Mouse (Mus musculus): ENCODE results near the gene Gm17409. TPM values are rescaled to one million over a fixed set of nuclear protein-coding genes. Genes with fewer than 3 reads are reported as not detected.

The Gm17409 gene
- polyA plus RNA-seq, 1 experiment from 2014 or later = not detected

- WGBS = 77% methylated on average over 3 of the region's 3 CpGs
- no peak overlapping the region for H3K4me2 ChIP-seq (ENCODE audit: low read length)
- peaks cover 24% of the 10 kb centered on the region for H3K4me1 ChIP-seq (replicated peaks; ENCODE audit: control insufficient read depth, insufficient read depth, low read length)
- H3K27ac ChIP-seq (ENCODE audit: low read depth) = no peak overlapping the region
- H3K9me3 ChIP-seq (ENCODE audit: control insufficient read depth, low read length) = no peaks in the 10 kb centered on the region
- H3K36me3 ChIP-seq (ENCODE audit: control insufficient read depth, insufficient read depth, low read length) = no peaks in the 10 kb centered on the region
- H3K4me3 ChIP-seq (ENCODE audit: low read depth, low read length) = no peak overlapping the region
- DNase-seq (ENCODE audit: low spot score) (no peak), ATAC-seq (replicated peaks; ENCODE audit: low FRiP score, low TSS enrichment, low read depth) (no peak)
- no peak overlapping the region for H3K9ac ChIP-seq (ENCODE audit: low read length)
- H3K27me3 ChIP-seq (replicated peaks; ENCODE audit: control insufficient read depth, insufficient read depth, low read length) = no peaks in the 10 kb centered on the region
These were observed 17.3 kb downstream of the Gm17409 start for GRCm38 (mm10) chr2:58487279-58487560.

- peaks cover 24% of the 10 kb centered on the region for H3K4me1 ChIP-seq (replicated peaks; ENCODE audit: control insufficient read depth, insufficient read depth, low read length)
- no peak overlapping the region for H3K9ac ChIP-seq (ENCODE audit: low read length)
- ATAC-seq (replicated peaks; ENCODE audit: low FRiP score, low TSS enrichment, low read depth) = no peak
- no peaks in the 10 kb centered on the region for H3K9me3 ChIP-seq (ENCODE audit: control insufficient read depth, low read length)
- WGBS = 86% methylated on average over 8 of the region's 8 CpGs
- no peak overlapping the region for H3K4me2 ChIP-seq (ENCODE audit: low read length)
- no peak for DNase-seq (ENCODE audit: low spot score)
- H3K27me3 ChIP-seq (replicated peaks; ENCODE audit: control insufficient read depth, insufficient read depth, low read length) = no peaks in the 10 kb centered on the region
- H3K4me3 ChIP-seq (ENCODE audit: low read depth, low read length) = no peak overlapping the region
- no peaks in the 10 kb centered on the region for H3K36me3 ChIP-seq (ENCODE audit: control insufficient read depth, insufficient read depth, low read length)
- no peak overlapping the region for H3K27ac ChIP-seq (ENCODE audit: low read depth)
These were observed 18.5 kb downstream of the Gm17409 start for GRCm38 (mm10) chr2:58488404-58488803.

- DNase-seq (ENCODE audit: low spot score) = no peak
- 90% methylated on average over 9 of the region's 9 CpGs for WGBS
- Histone ChIP-seq H3K4me1 (replicated peaks; ENCODE audit: control insufficient read depth, insufficient read depth, low read length) (peaks cover 23% of the 10 kb centered on the region), H3K9me3 (ENCODE audit: control insufficient read depth, low read length) (no peaks in the 10 kb centered on the region), H3K4me3 (ENCODE audit: low read depth, low read length) (no peak overlapping the region), H3K9ac (ENCODE audit: low read length) (no peak overlapping the region), H3K4me2 (ENCODE audit: low read length) (no peak overlapping the region), H3K27me3 (replicated peaks; ENCODE audit: control insufficient read depth, insufficient read depth, low read length) (no peaks in the 10 kb centered on the region), H3K36me3 (ENCODE audit: control insufficient read depth, insufficient read depth, low read length) (no peaks in the 10 kb centered on the region), H3K27ac (ENCODE audit: low read depth) (no peak overlapping the region)
- no peak for ATAC-seq (replicated peaks; ENCODE audit: low FRiP score, low TSS enrichment, low read depth)
These were observed 19.4 kb downstream of the Gm17409 start for GRCm38 (mm10) chr2:58489275-58489674.

DNA sequence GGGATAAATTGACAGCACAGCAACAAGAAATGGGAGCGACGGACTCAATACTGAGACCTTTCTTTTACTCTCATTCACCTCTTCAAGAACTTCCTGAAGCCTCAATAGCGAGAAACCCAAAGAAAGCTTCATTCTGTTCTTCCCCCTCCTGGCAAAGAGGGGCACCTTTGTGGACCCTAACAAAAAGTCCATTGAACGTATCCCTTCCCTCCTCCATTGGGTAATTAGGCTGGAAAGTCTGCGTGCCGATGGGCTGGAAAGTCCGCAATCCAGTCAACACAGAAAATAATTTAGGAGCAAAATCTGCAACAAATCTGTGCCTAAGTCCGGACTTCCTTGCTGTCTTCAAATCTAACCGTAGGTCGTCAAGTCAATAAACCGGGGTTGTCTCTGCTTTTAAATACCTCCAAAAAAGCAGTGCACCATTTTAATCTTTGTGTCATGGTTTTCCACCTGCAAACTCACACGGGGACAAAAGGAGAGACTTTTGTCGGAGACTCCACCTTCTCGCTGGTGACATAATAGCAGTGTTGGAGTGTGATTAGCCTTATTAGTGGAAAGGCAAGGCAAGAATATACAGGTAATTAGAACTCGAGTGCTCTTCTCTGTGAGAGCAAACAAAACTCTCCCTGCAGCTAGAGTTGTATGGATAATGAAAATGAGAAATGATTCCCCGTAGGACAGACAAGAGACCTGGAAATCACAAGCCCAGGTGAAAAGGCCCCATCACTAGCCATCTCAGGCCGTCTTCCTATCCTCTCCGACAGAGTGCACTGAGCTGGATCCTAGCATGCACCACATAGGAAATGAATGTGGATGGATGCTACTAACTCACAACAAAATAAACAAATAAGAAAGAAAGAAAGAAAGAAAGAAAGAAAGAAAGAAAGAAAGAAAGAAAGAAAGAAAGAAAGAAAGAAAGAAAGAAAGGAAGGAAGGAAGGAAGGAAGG is 24.0 kb downstream of the Gm17409 start:
- peaks cover 2% of the 10 kb centered on the region; the same call in 1 of the 2 replicates for H3K4me1 ChIP-seq (replicated peaks; ENCODE audit: control insufficient read depth, insufficient read depth, low read length)
- no peaks in the 10 kb centered on the region for H3K36me3 ChIP-seq (ENCODE audit: control insufficient read depth, insufficient read depth, low read length)
- WGBS = 80% methylated on average over 18 of the region's 18 CpGs
- DNase-seq (ENCODE audit: low spot score) (no peak), ATAC-seq (replicated peaks; ENCODE audit: low FRiP score, low TSS enrichment, low read depth) (no peak)
- H3K27ac ChIP-seq (ENCODE audit: low read depth) = no peak overlapping the region
- no peak overlapping the region for H3K9ac ChIP-seq (ENCODE audit: low read length)
- H3K4me3 ChIP-seq (ENCODE audit: low read depth, low read length) = no peak overlapping the region
- H3K4me2 ChIP-seq (ENCODE audit: low read length) = no peak overlapping the region
- 0 out of 2 replicates have a peak, but pooled peaks cover 3% of the 10 kb centered on the region for H3K9me3 ChIP-seq (ENCODE audit: control insufficient read depth, low read length)
- no peaks in the 10 kb centered on the region for H3K27me3 ChIP-seq (replicated peaks; ENCODE audit: control insufficient read depth, insufficient read depth, low read length)

DNA sequence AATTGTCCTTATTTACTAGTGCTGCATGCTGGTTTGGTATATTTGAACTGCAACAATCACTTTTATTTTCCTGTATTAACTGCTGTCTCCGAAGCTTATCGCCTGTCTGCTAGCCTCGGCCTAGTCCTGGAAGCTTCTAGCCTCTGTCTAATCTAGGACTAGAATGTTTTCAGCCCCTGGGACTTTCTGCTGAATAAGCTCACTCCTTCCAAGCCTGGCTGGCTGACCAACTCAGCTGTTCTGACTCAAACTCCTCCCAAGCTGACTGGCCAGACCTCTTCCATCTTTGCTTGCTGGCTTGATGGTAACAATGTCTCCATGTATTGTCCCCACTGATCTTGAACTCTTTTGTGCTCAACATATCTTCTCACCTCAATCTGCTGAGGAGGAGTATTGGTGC is 25.4 kb downstream of the Gm17409 start:
- Histone ChIP-seq H3K9me3 (ENCODE audit: control insufficient read depth, low read length) (0 out of 2 replicates have a peak, but pooled peaks cover 3% of the 10 kb centered on the region), H3K27me3 (replicated peaks; ENCODE audit: control insufficient read depth, insufficient read depth, low read length) (no peaks in the 10 kb centered on the region), H3K9ac (ENCODE audit: low read length) (no peak overlapping the region), H3K36me3 (ENCODE audit: control insufficient read depth, insufficient read depth, low read length) (no peaks in the 10 kb centered on the region), H3K4me1 (replicated peaks; ENCODE audit: control insufficient read depth, insufficient read depth, low read length) (peaks cover 2% of the 10 kb centered on the region; the same call in 1 of the 2 replicates), H3K4me3 (ENCODE audit: low read depth, low read length) (no peak overlapping the region), H3K4me2 (ENCODE audit: low read length) (no peak overlapping the region), H3K27ac (ENCODE audit: low read depth) (no peak overlapping the region)
- DNase-seq (ENCODE audit: low spot score) = no peak
- WGBS = 91% methylated on average over 3 of the region's 3 CpGs
- ATAC-seq (replicated peaks; ENCODE audit: low FRiP score, low TSS enrichment, low read depth) = no peak

DNA sequence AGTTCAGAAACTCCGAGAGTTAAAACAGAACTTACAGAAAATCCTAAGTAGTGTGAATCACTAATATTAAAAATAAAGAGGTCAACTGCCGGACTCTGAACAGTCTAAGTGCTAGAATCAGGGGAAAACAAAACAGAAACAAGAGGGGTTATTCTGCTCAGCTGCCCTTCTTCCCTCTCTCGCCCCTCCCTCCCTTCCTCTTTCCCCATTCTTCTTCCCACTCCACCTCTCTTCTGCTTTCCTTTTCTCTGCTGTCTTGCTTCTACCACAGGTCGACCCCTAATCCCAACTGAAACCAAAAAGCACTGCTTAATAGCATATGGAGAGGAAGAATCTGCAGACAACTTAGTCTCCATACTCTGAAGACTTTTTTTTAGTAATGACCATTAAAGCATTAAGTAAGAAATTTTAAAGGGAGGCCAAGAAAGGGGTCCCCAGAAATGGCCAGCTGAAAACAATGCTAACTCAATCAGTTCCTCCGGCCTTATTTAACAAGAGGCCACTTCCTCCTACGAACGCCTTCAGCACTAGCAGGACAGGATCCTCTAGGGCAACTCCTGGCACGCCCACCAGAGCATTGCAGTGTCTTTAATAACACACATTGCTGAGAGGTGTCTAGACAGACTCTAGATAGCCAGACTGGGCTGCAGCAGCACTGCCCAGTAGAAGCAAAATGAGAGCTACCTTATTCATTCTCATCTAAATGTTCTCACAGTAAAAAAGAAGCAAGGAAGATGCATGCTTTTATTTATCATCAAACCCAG is 26.9 kb downstream of the Gm17409 start:
- WGBS = 62% methylated on average over 8 of the region's 8 CpGs
- Histone ChIP-seq H3K9ac (ENCODE audit: low read length) (no peak overlapping the region), H3K9me3 (ENCODE audit: control insufficient read depth, low read length) (0 out of 2 replicates have a peak, but pooled peaks cover 3% of the 10 kb centered on the region), H3K27ac (ENCODE audit: low read depth) (no peak overlapping the region), H3K27me3 (replicated peaks; ENCODE audit: control insufficient read depth, insufficient read depth, low read length) (no peaks in the 10 kb centered on the region), H3K4me1 (replicated peaks; ENCODE audit: control insufficient read depth, insufficient read depth, low read length) (peaks cover 2% of the 10 kb centered on the region; the same call in 1 of the 2 replicates), H3K36me3 (ENCODE audit: control insufficient read depth, insufficient read depth, low read length) (no peaks in the 10 kb centered on the region), H3K4me2 (ENCODE audit: low read length) (no peak overlapping the region), H3K4me3 (ENCODE audit: low read depth, low read length) (no peak overlapping the region)
- ATAC-seq (replicated peaks; ENCODE audit: low FRiP score, low TSS enrichment, low read depth) (no peak), DNase-seq (ENCODE audit: low spot score) (no peak)

- 90% methylated on average over 9 of the region's 9 CpGs for whole genome bisulfite sequencing
- Histone ChIP-seq H3K36me3 (ENCODE audit: control insufficient read depth, insufficient read depth, low read length) (no peaks in the 10 kb centered on the region), H3K9me3 (ENCODE audit: control insufficient read depth, low read length) (no peaks in the 10 kb centered on the region), H3K4me3 (ENCODE audit: low read depth, low read length) (no peak overlapping the region), H3K9ac (ENCODE audit: low read length) (no peak overlapping the region), H3K27ac (ENCODE audit: low read depth) (no peak overlapping the region), H3K4me2 (ENCODE audit: low read length) (no peak overlapping the region), H3K4me1 (replicated peaks; ENCODE audit: control insufficient read depth, insufficient read depth, low read length) (no peaks in the 10 kb centered on the region), H3K27me3 (replicated peaks; ENCODE audit: control insufficient read depth, insufficient read depth, low read length) (no peaks in the 10 kb centered on the region)
- ATAC-seq (replicated peaks; ENCODE audit: low FRiP score, low TSS enrichment, low read depth) (0 out of 2 replicates have a peak, but pooled peaks have one; percentile 40), DNase-seq (ENCODE audit: low spot score) (no peak)
These were observed 35.6 kb downstream of the Gm17409 start for GRCm38 (mm10) chr2:58505306-58506090.

DNA sequence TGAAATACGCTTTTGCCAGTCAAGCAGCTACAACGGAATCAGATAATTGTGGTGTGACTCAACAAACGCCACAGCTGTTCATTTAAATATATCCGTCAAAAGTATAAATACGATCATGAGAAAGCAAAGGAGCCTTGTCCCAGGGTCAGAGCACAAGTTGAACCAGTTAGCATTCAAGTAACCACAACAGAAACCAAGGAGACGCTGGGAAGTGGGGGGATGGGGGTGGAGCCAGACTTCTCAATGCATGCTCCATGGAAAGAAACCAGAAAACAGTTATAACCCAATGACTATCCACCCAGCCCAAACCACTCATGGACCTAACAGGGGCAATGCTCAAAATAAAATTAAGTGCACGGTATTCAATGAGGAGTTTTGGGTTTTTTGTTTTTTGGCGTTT is 40.3 kb downstream of the Gm17409 start:
- no peak overlapping the region for H3K4me2 ChIP-seq (ENCODE audit: low read length)
- ATAC-seq (replicated peaks; ENCODE audit: low FRiP score, low TSS enrichment, low read depth) (no peak), DNase-seq (ENCODE audit: low spot score) (no peak)
- no peaks in the 10 kb centered on the region for H3K4me1 ChIP-seq (replicated peaks; ENCODE audit: control insufficient read depth, insufficient read depth, low read length)
- H3K36me3 ChIP-seq (ENCODE audit: control insufficient read depth, insufficient read depth, low read length) = no peaks in the 10 kb centered on the region
- H3K9ac ChIP-seq (ENCODE audit: low read length) = no peak overlapping the region
- H3K9me3 ChIP-seq (ENCODE audit: control insufficient read depth, low read length) = no peaks in the 10 kb centered on the region
- no peak overlapping the region for H3K27ac ChIP-seq (ENCODE audit: low read depth)
- 79% methylated on average over 8 of the region's 8 CpGs for WGBS
- no peaks in the 10 kb centered on the region for H3K27me3 ChIP-seq (replicated peaks; ENCODE audit: control insufficient read depth, insufficient read depth, low read length)
- H3K4me3 ChIP-seq (ENCODE audit: low read depth, low read length) = no peak overlapping the region

Measured in intestine, embryonic 14.5 days (tissue).